Mouse (Mus musculus): ENCODE measurements around the gene Tprg. TPM values are rescaled to one million over a fixed set of nuclear protein-coding genes. Genes with fewer than 3 reads are reported as not detected.

Gene Tprg
- total and polyA plus RNA-seq, 3 experiments, result not detected

DNA sequence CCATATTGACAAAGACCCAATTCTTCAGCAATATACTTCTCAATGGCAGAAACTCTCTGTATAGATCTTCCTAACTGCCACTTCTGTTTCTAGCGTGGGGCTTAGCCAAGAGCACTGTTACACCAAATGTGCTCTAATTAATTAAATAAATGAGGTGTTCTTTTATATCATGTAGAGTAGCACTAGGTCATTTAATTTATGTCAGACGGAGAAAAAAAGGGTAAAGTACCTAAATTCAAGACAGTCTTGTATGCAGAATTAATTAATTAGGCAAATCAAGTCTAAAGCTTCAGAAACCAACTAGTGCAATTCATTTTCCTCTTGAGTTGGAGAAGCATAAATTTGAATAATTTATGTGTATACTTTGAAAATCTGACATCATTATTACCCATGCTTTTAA is 7.1 kb downstream of the Tprg start:
- no peak for DNase-seq (ENCODE audit: extremely low read depth)
- dilution Hi-C loops (cut with MboI; ENCODE audit: extremely low pct_ligation_motif_present, extremely low pct_unique_long_range_greater_than_20kb, low sequenced_read_pairs), result no loop called here
- Histone ChIP-seq H3K27ac (ENCODE audit: insufficient read depth, low read depth) (no peak overlapping the region), H3K79me2 (replicated peaks; ENCODE audit: control insufficient read depth, extremely low read depth, insufficient read depth, poor library complexity, severe bottlenecking) (no peaks in the 10 kb centered on the region), H3K4me1 (ENCODE audit: control insufficient read depth in 1 of 2, insufficient read depth in 2 of 2) (0 out of 4 replicates have a peak, but pooled peaks cover 0 to 2% of the 10 kb centered on the region in 2 experiments), H3K36me3 (replicated peaks in 1 of 2; ENCODE audit: control insufficient read depth in 1 of 2, insufficient read depth in 1 of 2, low read length in 1 of 2) (no peaks in the 10 kb centered on the region), H3K9me3 (replicated peaks; ENCODE audit: low read length) (no peaks in the 10 kb centered on the region), H3K9ac (ENCODE audit: insufficient read depth, low read depth) (no peak overlapping the region), H3K4me3 (replicated peaks in 1 of 3; ENCODE audit: low read depth in 2 of 3, low read length in 2 of 3, poor library complexity in 1 of 3) (no peak overlapping the region), H3K27me3 (replicated peaks) (no peaks in the 10 kb centered on the region), H3K4me2 (ENCODE audit: insufficient read depth, low read depth, poor library complexity, severe bottlenecking) (no peak overlapping the region)
- in situ Hi-C loops (cut with MboI; ENCODE audit: low pct_ligation_motif_present, low pct_unique_long_range_greater_than_20kb, low sequenced_read_pairs), result no loop called here
- TF ChIP-seq TCF12 (IDR thresholded peaks at IDR 0.05; ENCODE audit: low read depth, low read length), result no peak
- TF ChIP-seq NELFE (IDR thresholded peaks at IDR 0.05; ENCODE audit: low read depth, low read length), result no peak
- no peak for TF ChIP-seq BHLHE40 (IDR thresholded peaks at IDR 0.05; ENCODE audit: low read depth, low read length)
- no peak for TF ChIP-seq ZC3H11A (IDR thresholded peaks at IDR 0.05; ENCODE audit: low read depth, low read length)

GRCm38 (mm10) chr16:25295546-25295945 is 8.9 kb downstream of the Tprg start:
- no peak overlapping the region for H3K4me2 ChIP-seq (ENCODE audit: insufficient read depth, low read depth, poor library complexity, severe bottlenecking)
- no peaks in the 10 kb centered on the region for H3K27me3 ChIP-seq (replicated peaks)
- in situ Hi-C loops (cut with MboI; ENCODE audit: low pct_ligation_motif_present, low pct_unique_long_range_greater_than_20kb, low sequenced_read_pairs), result no loop called here
- no peak overlapping the region for H3K27ac ChIP-seq (ENCODE audit: insufficient read depth, low read depth)
- no peak overlapping the region for H3K9ac ChIP-seq (ENCODE audit: insufficient read depth, low read depth)
- no peaks in the 10 kb centered on the region for H3K9me3 ChIP-seq (replicated peaks; ENCODE audit: low read length)
- no peaks in the 10 kb centered on the region for H3K36me3 ChIP-seq (replicated peaks in 1 of 2; ENCODE audit: control insufficient read depth in 1 of 2, insufficient read depth in 1 of 2, low read length in 1 of 2)
- 0 out of 4 replicates have a peak, but pooled peaks cover 0 to 2% of the 10 kb centered on the region in 2 experiments for H3K4me1 ChIP-seq (ENCODE audit: control insufficient read depth in 1 of 2, insufficient read depth in 2 of 2)
- dilution Hi-C loops (cut with MboI; ENCODE audit: extremely low pct_ligation_motif_present, extremely low pct_unique_long_range_greater_than_20kb, low sequenced_read_pairs), result no loop called here
- H3K79me2 ChIP-seq (replicated peaks; ENCODE audit: control insufficient read depth, extremely low read depth, insufficient read depth, poor library complexity, severe bottlenecking), result no peaks in the 10 kb centered on the region
- TF ChIP-seq GABPA (IDR thresholded peaks at IDR 0.05; ENCODE audit: insufficient replicate concordance, low read depth, low read length), result no peak
- no peak for TF ChIP-seq ELF1 (IDR thresholded peaks at IDR 0.05; ENCODE audit: low read depth, low read length)
- TF ChIP-seq POLR2A (IDR thresholded peaks at IDR 0.05; ENCODE audit: low read depth, low read length), result no peak
- TF ChIP-seq ZKSCAN1 (IDR thresholded peaks at IDR 0.05; ENCODE audit: borderline replicate concordance, low read depth, low read length), result no peak
- TF ChIP-seq TCF12 (IDR thresholded peaks at IDR 0.05; ENCODE audit: low read depth, low read length), result no peak
- TF ChIP-seq SIN3A (IDR thresholded peaks at IDR 0.05; ENCODE audit: low read length), result no peak
- no peak overlapping the region for H3K4me3 ChIP-seq (replicated peaks in 1 of 3; ENCODE audit: low read depth in 2 of 3, low read length in 2 of 3, poor library complexity in 1 of 3)
- no peak for DNase-seq (ENCODE audit: extremely low read depth)

- H3K79me2 ChIP-seq (replicated peaks; ENCODE audit: control insufficient read depth, extremely low read depth, insufficient read depth, poor library complexity, severe bottlenecking), result no peaks in the 10 kb centered on the region
- no peaks in the 10 kb centered on the region for H3K9me3 ChIP-seq (replicated peaks; ENCODE audit: low read length)
- no peak for DNase-seq (ENCODE audit: extremely low read depth)
- dilution Hi-C loops (cut with MboI; ENCODE audit: extremely low pct_ligation_motif_present, extremely low pct_unique_long_range_greater_than_20kb, low sequenced_read_pairs), result no loop called here
- H3K4me2 ChIP-seq (ENCODE audit: insufficient read depth, low read depth, poor library complexity, severe bottlenecking), result no peak overlapping the region
- no peaks in the 10 kb centered on the region for H3K27me3 ChIP-seq (replicated peaks)
- H3K27ac ChIP-seq (ENCODE audit: insufficient read depth, low read depth), result no peak overlapping the region
- no peaks in the 10 kb centered on the region for H3K36me3 ChIP-seq (replicated peaks in 1 of 2; ENCODE audit: control insufficient read depth in 1 of 2, insufficient read depth in 1 of 2, low read length in 1 of 2)
- 0 out of 4 replicates have a peak, but pooled peaks cover 0 to 2% of the 10 kb centered on the region in 2 experiments for H3K4me1 ChIP-seq (ENCODE audit: control insufficient read depth in 1 of 2, insufficient read depth in 2 of 2)
- H3K9ac ChIP-seq (ENCODE audit: insufficient read depth, low read depth), result no peak overlapping the region
- TF ChIP-seq GABPA (IDR thresholded peaks at IDR 0.05; ENCODE audit: insufficient replicate concordance, low read depth, low read length), result no peak
- TF ChIP-seq E2F4 (IDR thresholded peaks at IDR 0.05; ENCODE audit: insufficient replicate concordance, low read depth, low read length), result no peak
- TF ChIP-seq PAX5 (IDR thresholded peaks at IDR 0.05; ENCODE audit: low read length), result no peak
- TF ChIP-seq UBTF (IDR thresholded peaks at IDR 0.05; ENCODE audit: low read depth, low read length), result no peak
- no peak for TF ChIP-seq CTCF (conservative IDR thresholded peaks at IDR 0.05 in 1 of 2, IDR thresholded peaks at IDR 0.05 in 1 of 2; ENCODE audit: low read depth in 2 of 2, low read length in 2 of 2)
- TF ChIP-seq MAFK (IDR thresholded peaks at IDR 0.05; ENCODE audit: insufficient replicate concordance, low read length), result no peak
- no peak for TF ChIP-seq ZC3H11A (IDR thresholded peaks at IDR 0.05; ENCODE audit: low read depth, low read length)
- no peak for TF ChIP-seq KAT2A (IDR thresholded peaks at IDR 0.05; ENCODE audit: insufficient replicate concordance, low read length)
- no peak for TF ChIP-seq USF1 (IDR thresholded peaks at IDR 0.05; ENCODE audit: low read depth, low read length)
- TF ChIP-seq JUND (conservative IDR thresholded peaks at IDR 0.05; ENCODE audit: low read depth, low read length), result no peak
- no peak for TF ChIP-seq ELF1 (IDR thresholded peaks at IDR 0.05; ENCODE audit: low read depth, low read length)
- TF ChIP-seq POLR2AphosphoS2 (IDR thresholded peaks at IDR 0.05; ENCODE audit: low read depth, low read length), result no peak
- TF ChIP-seq MAX (IDR thresholded peaks at IDR 0.05; ENCODE audit: low read length), result no peak
- no peak for TF ChIP-seq EP300 (IDR thresholded peaks at IDR 0.05; ENCODE audit: low read length)
- no peak for TF ChIP-seq ZNF384 (IDR thresholded peaks at IDR 0.05; ENCODE audit: low read depth, low read length)
- TF ChIP-seq MYC (IDR thresholded peaks at IDR 0.05; ENCODE audit: low read depth, low read length), result no peak
- no peak for TF ChIP-seq BHLHE40 (IDR thresholded peaks at IDR 0.05; ENCODE audit: low read depth, low read length)
- in situ Hi-C loops (cut with MboI; ENCODE audit: low pct_ligation_motif_present, low pct_unique_long_range_greater_than_20kb, low sequenced_read_pairs), result no loop called here
- H3K4me3 ChIP-seq (replicated peaks in 1 of 3; ENCODE audit: low read depth in 2 of 3, low read length in 2 of 3, poor library complexity in 1 of 3), result no peak overlapping the region
Observed at GRCm38 (mm10) chr16:25296746-25297145, 10.1 kb downstream of the Tprg start.

All from CH12.LX (cell line).